Mouse (Mus musculus): ENCODE data around the gene Hivep2. TPM values are rescaled to one million over a fixed set of nuclear protein-coding genes. Genes with fewer than 3 reads are reported as not detected.

Hivep2 gene
- 6.5 and 11.7 TPM in 2 replicates for polyA plus RNA-seq (2012; ENCODE audit: low replicate concordance)

DNA sequence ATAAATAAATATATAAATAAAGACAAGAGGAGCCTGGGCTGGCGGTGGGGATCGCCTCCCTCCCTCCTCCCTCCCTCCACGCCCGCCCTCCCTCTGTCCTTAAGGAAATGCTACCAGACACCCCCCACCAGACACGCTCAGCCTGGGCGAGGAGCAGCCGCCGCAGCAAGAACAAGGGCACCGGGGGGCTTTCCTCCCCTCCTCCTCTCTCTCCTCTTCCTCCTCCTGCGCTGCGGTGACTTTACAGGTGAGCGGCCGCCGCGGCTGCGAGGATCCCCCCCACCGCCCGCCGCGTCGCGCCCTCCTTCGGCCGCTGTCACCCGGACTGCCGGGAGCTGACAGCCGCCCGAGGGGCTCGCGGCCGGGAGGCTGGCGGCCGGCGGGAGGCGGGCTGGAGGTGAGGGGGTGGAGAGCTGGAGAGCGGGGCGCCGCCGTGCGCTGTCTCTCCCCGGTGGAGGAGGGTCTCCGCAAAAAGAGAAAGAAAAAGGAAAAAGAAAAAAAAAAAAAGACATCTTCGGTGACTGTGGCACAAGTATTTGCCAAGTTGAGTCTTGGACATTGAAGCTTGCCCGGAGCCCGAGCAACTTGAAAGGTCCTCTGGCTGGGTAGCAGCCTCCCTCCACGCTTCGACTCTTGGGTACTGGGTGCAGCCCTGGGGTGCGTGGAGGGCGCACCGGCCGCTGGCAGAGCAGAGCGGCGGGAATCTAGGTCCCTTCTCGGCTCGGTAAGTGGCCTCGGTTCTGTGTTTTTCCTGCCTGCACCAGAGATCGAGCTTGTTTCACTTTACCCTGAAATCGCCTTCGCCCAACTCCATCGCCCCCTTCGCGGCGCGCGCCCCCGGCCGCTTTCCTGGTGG is at the start of gene Hivep2:
Gene Hivep2, plus strand, starts transcription at position 102 of the 856 bp plus-strand sequence.

Other genes starting within 250 kb of the Hivep2 start
- 10.7 and 18.2 TPM in 2 replicates for gene Aig1, start 97.1 kb upstream of the Hivep2 start, polyA plus RNA-seq (2012; ENCODE audit: low replicate concordance)